Mouse (Mus musculus): ENCODE results near the gene Tbcd. TPM values are rescaled to one million over a fixed set of nuclear protein-coding genes. Genes with fewer than 3 reads are reported as not detected.

Tbcd gene
- 10 to 100 TPM; 34.7 to 37.1 TPM for total RNA-seq (2021)
- long read RNA-seq, experiment 1, partial matches to known transcripts, result 2 of 5 reads
- long read RNA-seq, experiment 1, other reads (novel, unspliced or antisense), result 3 of 5 reads
- long read RNA-seq, experiment 2, partial matches to known transcripts, result 1 of 3 reads
- long read RNA-seq, experiment 2, other reads (novel, unspliced or antisense), result 2 of 3 reads

DNA sequence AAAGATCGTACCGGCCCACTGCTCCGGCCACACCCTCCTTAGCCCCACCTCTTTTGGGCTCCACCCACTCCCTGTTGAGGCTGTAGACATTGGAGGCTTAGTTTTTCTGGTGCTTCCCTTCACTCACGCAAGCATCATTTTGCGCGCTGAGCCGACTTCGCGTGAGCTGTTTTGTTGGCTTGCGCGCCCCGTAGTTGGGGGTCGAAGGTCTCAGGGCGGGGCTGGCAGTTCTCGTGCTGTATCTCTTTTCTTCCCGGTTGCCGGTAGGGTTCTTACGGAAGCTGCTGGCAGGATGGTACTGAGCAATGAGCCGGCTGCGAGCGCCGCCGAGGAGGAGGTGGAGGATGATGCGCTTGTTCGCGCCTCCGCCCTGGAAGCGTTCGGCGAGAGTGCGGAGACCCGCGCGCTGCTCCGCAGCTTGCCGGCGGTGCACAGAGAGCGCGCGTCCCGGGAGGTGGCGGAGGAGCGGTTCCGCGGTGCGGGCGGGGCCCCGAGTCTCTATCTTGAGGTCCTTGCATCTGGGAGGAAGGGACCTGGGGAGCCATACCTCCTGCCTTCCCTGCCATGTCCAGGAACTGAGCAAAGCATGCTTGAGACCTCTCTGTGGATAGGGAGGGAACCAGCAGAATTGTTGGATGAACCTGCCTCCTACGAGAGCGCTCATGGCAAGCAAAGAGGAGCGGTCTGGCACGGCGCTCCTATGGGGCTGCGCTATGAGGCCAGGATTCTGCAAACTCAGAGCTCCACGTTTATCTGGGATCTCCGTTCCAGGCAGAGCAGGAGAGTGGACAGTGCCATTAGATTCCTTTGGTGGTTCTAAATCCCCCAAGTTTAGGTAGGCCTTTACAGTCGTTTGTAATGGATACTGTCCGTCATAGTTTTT is at the start of gene Tbcd:
Gene Tbcd (plus strand): TSS at position 197 of the 883 bp plus-strand sequence.
- intact Hi-C loops (cut with DNase I), result no loop called here
- DNase-seq (ENCODE audit: extremely low spot score in 1 of 2, low spot score in 2 of 2), result peak; percentile 94 to 98
- Histone ChIP-seq H3K27ac (peak within 1 kb of the TSS; percentile 90), H3K4me3 (peak within 1 kb of the TSS; percentile 58)
- peak; percentile 7; the same call in 1 of the 2 replicates for TF ChIP-seq CTCF (IDR thresholded peaks at IDR 0.05)

- DNase-seq (ENCODE audit: extremely low spot score in 1 of 2, low spot score in 2 of 2), result peak in 1 of 2 experiments; percentile 28
- intact Hi-C loops (cut with DNase I), result loop anchor here (1.0 kb wide), 1 partner anchor 19 kb away; the partner anchor contains the start of gene Rab40b
- no peak for TF ChIP-seq CTCF (IDR thresholded peaks at IDR 0.05)
- peak overlapping the region; percentile 81 for H3K27ac ChIP-seq
- no peak overlapping the region for H3K4me3 ChIP-seq
Measured at GRCm38 (mm10) chr11:121407366-121408155, 44.2 kb upstream of the Tbcd start.

GRCm38 (mm10) chr11:121414762-121415161 is 37.0 kb upstream of the Tbcd start:
- DNase-seq (ENCODE audit: extremely low spot score in 1 of 2, low spot score in 2 of 2), result no peak
- Histone ChIP-seq H3K4me3 (no peak overlapping the region), H3K27ac (peak overlapping the region; percentile 50)
- intact Hi-C loops (cut with DNase I), result no loop called here
- TF ChIP-seq CTCF (IDR thresholded peaks at IDR 0.05), result no peak

GRCm38 (mm10) chr11:121415351-121415750 is 36.4 kb upstream of the Tbcd start:
- no peak for TF ChIP-seq CTCF (IDR thresholded peaks at IDR 0.05)
- Histone ChIP-seq H3K4me3 (no peak overlapping the region), H3K27ac (peak overlapping the region; percentile 50)
- intact Hi-C loops (cut with DNase I), result no loop called here
- no peak for DNase-seq (ENCODE audit: extremely low spot score in 1 of 2, low spot score in 2 of 2)

- no peak for DNase-seq (ENCODE audit: extremely low spot score in 1 of 2, low spot score in 2 of 2)
- intact Hi-C loops (cut with DNase I), result no loop called here
- H3K4me3 ChIP-seq, result no peak overlapping the region
Measured at GRCm38 (mm10) chr11:121417971-121418370, 33.8 kb upstream of the Tbcd start.

DNA sequence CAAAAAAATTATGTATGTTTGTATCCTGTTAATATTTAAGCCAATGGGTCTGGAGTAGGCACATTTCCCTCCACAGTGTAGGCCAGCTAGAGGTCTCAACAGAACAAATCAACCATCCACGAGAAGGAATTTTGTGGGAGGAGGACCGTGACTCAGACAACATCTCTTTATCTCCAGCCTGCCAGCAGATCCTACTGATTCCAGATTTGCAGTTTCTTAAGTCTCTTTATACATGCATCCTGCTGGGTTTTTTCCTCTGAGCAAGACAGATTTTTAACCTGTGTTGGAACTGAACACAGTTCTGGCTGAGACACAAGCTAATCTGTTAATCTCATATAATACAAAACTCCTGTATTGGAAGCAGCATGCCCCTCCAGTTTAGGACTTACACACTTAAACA is 32.8 kb upstream of the Tbcd start:
- intact Hi-C loops (cut with DNase I), result loop anchor here (1.0 kb wide), 1 partner anchor 31 kb away; the partner anchor contains the start of gene Rab40b
- no peak overlapping the region for H3K4me3 ChIP-seq
- no peak for TF ChIP-seq CTCF (IDR thresholded peaks at IDR 0.05)
- no peak for DNase-seq (ENCODE audit: extremely low spot score in 1 of 2, low spot score in 2 of 2)
- peak overlapping the region; percentile 80 for H3K27ac ChIP-seq

More at GRCm38 (mm10) chr11:121417971-121418370, 33.8 kb upstream of the Tbcd start:
- no peak for TF ChIP-seq CTCF (IDR thresholded peaks at IDR 0.05)
- peak overlapping the region; percentile 67 for H3K27ac ChIP-seq

GRCm38 (mm10) chr11:121420379-121420778 is 31.4 kb upstream of the Tbcd start:
- H3K27ac ChIP-seq, result peak overlapping the region; percentile 87; the same call in 1 of the 2 replicates
- no peak for DNase-seq (ENCODE audit: extremely low spot score in 1 of 2, low spot score in 2 of 2)
- no peak for TF ChIP-seq CTCF (IDR thresholded peaks at IDR 0.05)
- H3K4me3 ChIP-seq, result peak overlapping the region; percentile 93; the same call in 1 of the 2 replicates
- intact Hi-C loops (cut with DNase I), result loop anchor here (2.0 kb wide), 2 partner anchors 50 to 66 kb away; partner anchors contain the start of gene Wdr45b

DNA sequence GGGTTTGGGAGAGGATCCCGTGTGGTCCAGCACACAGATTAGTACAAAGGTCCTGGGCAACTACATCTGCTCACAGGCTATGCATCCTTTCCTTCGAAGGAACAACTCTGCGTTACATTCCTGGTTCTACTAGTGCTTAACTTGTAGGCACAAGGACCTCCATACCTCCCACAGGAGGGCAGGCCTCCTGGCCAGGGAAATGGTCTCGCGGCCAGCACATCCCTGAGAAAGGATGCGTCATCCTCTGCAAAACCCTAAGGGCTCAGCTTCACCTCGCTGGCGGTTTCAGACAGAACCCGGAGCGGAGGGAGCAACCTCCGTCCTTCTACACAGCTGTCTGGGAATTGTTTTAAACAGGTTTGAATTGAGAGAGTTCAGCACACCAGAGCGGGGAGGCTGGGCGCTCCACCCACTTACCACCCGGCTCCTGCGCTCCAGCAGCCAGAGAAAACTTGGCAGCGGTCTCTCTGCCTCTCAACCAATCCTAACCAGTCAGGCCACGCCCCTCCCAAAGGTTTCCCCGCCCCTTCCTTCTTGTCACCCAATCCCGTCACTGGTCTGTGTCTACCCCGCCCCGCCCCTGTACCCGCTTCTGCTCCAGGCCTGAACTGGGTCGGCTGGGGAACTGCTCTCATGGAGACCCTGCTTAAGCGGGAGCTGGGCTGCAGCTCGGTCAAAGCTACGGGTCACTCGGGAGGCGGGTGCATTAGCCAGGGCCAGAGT is 30.8 kb upstream of the Tbcd start, which contains the start of gene Fn3krp:
Gene Fn3krp (plus strand): TSS at position 572 of the 723 bp plus-strand sequence.
- no peak; the same call in 1 of the 2 replicates for TF ChIP-seq CTCF (IDR thresholded peaks at IDR 0.05)
- peak within 1 kb of the TSS; percentile 90 for H3K27ac ChIP-seq
- H3K4me3 ChIP-seq, result peak within 1 kb of the TSS; percentile 93
- peak; percentile 97 to 98 for DNase-seq (ENCODE audit: extremely low spot score in 1 of 2, low spot score in 2 of 2)
- intact Hi-C loops (cut with DNase I), result loop anchor here (2.0 kb wide), 2 partner anchors 50 to 66 kb away; partner anchors contain the start of gene Wdr45b

GRCm38 (mm10) chr11:121421553-121422173 is 30.1 kb upstream of the Tbcd start:
- Histone ChIP-seq H3K27ac (peak overlapping the region; percentile 90), H3K4me3 (peak overlapping the region; percentile 93)
- intact Hi-C loops (cut with DNase I), result loop anchor here (2.0 kb wide), 2 partner anchors 51 to 67 kb away; partner anchors contain the start of gene Wdr45b
- no peak for TF ChIP-seq CTCF (IDR thresholded peaks at IDR 0.05)
- no peak for DNase-seq (ENCODE audit: extremely low spot score in 1 of 2, low spot score in 2 of 2)

DNA sequence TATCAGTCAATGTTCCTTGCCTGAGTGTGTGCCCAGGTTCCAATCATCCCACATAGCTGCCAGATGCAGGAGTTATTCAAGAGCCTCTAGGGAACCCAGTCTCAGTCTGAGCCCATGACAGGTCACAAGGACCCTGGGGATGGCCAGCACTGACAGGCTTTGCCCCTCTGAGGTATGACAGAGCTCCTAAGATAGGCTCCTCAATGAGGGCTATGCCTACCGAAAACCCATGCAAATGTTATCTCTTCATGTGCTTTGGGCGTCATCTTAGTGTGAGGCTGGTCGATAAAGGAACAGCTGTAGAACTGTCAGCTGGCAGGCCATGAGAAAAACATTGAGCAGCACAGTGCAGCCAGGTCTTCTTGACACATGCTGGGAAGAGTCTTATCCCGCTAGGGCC is 18.4 kb upstream of the Tbcd start:
- H3K4me3 ChIP-seq, result no peak overlapping the region
- intact Hi-C loops (cut with DNase I), result loop anchor here (10.0 kb wide), 1 partner anchor 199 kb away; the partner anchor contains the start of gene Narf
- DNase-seq (ENCODE audit: extremely low spot score in 1 of 2, low spot score in 2 of 2), result no peak
- H3K27ac ChIP-seq, result peak overlapping the region; percentile 86
- TF ChIP-seq CTCF (IDR thresholded peaks at IDR 0.05), result no peak

Measured in left cerebral cortex, adult 2 months (tissue).